Mouse (Mus musculus): ENCODE results near the gene Zfp704.
A peak's percentile ranks its signal among the peaks of the same experiment; 100 is the strongest.

Gene Zfp704

DNA sequence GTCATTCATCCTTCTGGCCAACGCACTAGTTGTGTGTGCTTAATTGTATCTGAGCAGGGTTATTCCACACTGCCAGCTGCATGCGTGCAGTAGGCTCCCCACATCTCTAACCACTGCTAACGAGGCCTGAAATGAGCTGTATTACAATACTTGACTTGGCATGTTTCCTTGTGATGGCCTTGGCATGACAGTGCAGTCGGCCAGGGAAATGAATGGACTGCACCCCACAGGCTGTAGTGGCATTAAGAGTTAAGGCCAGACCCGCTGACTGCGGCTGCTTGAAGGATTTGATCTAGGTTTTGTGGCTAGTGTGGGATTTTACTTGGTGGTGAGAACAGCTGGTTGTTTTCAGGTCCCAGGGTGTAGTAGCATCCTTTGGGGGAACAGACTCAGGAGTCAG lies 185.2 kb downstream of the Zfp704 start:
- H3K4me1 ChIP-seq (replicated peaks; ENCODE audit: low read depth, low read length), result no peaks in the 10 kb centered on the region
- no peak overlapping the region for H3K4me3 ChIP-seq (replicated peaks; ENCODE audit: low read length)
- 0 out of 2 replicates have a peak, but pooled peaks cover 3% of the 10 kb centered on the region for H3K36me3 ChIP-seq (ENCODE audit: insufficient read depth, low read length)
- H3K27me3 ChIP-seq (ENCODE audit: insufficient read depth, low read length), result no peaks in the 10 kb centered on the region
- H3K9me3 ChIP-seq (ENCODE audit: low read length), result peaks cover 3% of the 10 kb centered on the region; the same call in 1 of the 2 replicates
- no peak for TF ChIP-seq POU5F1 (IDR thresholded peaks at IDR 0.05; ENCODE audit: borderline replicate concordance, low read length)
- no peak for TF ChIP-seq NANOG (IDR thresholded peaks at IDR 0.05; ENCODE audit: borderline replicate concordance, low read length)
- TF ChIP-seq CTCF (conservative IDR thresholded peaks at IDR 0.05; ENCODE audit: low read length), result no peak

DNA sequence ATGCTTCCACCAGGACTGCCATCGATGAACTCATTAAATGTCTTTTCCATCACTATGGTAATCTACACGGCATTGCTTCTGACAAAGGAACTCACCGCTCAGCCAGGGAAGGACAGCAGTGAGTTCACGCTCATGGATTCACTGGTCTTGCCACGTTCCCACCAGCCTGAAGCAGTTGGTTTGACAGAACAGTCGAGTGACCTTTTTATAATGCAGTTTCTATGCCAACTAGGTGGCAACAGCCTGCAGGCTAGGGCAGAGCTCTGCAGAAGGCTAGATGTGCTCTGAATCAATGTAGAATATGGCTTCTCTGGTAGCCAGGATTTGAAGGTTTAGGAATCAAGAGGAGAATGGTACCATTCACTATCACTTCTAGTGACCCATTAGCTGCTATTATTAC lies 186.2 kb downstream of the Zfp704 start:
- H3K4me1 ChIP-seq (replicated peaks; ENCODE audit: low read depth, low read length), result no peaks in the 10 kb centered on the region
- peaks cover 3% of the 10 kb centered on the region; the same call in 1 of the 2 replicates for H3K9me3 ChIP-seq (ENCODE audit: low read length)
- H3K27me3 ChIP-seq (ENCODE audit: insufficient read depth, low read length), result no peaks in the 10 kb centered on the region
- TF ChIP-seq CTCF (conservative IDR thresholded peaks at IDR 0.05; ENCODE audit: low read length), result no peak
- no peak for TF ChIP-seq NANOG (IDR thresholded peaks at IDR 0.05; ENCODE audit: borderline replicate concordance, low read length)
- no peak for TF ChIP-seq POU5F1 (IDR thresholded peaks at IDR 0.05; ENCODE audit: borderline replicate concordance, low read length)
- H3K4me3 ChIP-seq (replicated peaks; ENCODE audit: low read length), result no peak overlapping the region
- no peaks in the 10 kb centered on the region for H3K36me3 ChIP-seq (ENCODE audit: insufficient read depth, low read length)

DNA sequence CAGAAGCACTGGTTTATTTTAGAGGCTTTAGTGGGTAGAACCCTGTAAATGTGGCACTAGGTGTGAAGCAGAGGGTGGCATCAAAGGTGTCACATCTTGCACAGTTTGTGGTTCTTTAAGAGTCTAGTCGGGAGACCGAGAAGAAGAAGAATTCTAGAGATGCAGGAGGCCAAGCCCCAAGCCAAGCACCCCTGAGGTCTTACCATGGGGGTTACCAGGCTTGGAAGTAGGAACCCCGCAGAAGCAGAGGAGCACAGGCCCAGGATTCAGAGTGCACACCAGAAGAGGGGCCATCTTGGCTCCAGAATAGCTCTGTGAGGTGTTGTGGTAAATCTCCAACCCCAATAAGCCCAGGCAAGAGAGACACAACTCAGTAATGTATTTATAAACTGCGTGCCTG lies 201.0 kb downstream of the Zfp704 start:
- no peak overlapping the region for H3K4me3 ChIP-seq (replicated peaks; ENCODE audit: low read length)
- no peak for TF ChIP-seq CTCF (conservative IDR thresholded peaks at IDR 0.05; ENCODE audit: low read length)
- H3K9me3 ChIP-seq (ENCODE audit: low read length), result no peaks in the 10 kb centered on the region
- H3K27me3 ChIP-seq (ENCODE audit: insufficient read depth, low read length), result 0 out of 2 replicates have a peak, but pooled peaks cover 2% of the 10 kb centered on the region
- H3K4me1 ChIP-seq (replicated peaks; ENCODE audit: low read depth, low read length), result peaks cover 5% of the 10 kb centered on the region; the same call in 1 of the 2 replicates
- no peaks in the 10 kb centered on the region for H3K36me3 ChIP-seq (ENCODE audit: insufficient read depth, low read length)

DNA sequence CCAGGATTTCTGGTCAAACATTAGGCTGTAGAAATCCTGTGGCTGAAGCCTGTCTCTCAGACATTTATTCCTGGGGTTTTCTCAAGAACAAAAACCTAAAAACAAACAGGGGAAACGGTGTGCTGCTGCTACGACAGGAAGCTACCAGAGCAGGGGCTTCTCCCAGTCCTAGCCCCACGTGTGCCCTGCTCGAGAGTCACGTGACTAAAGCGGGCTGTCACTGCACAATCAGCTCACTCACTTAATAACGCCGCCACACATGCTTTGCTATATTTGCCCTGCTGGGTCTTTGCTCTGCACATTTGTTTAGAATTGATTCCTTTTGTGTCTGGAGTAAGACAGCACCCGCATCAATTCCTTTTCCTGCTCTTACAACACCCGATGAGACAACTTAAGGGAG lies 202.1 kb downstream of the Zfp704 start:
- TF ChIP-seq POU5F1 (IDR thresholded peaks at IDR 0.05; ENCODE audit: borderline replicate concordance, low read length) (no peak), CTCF (conservative IDR thresholded peaks at IDR 0.05; ENCODE audit: low read length) (no peak)
- H3K36me3 ChIP-seq (ENCODE audit: insufficient read depth, low read length), result no peaks in the 10 kb centered on the region
- 0 out of 2 replicates have a peak, but pooled peaks cover 2% of the 10 kb centered on the region for H3K27me3 ChIP-seq (ENCODE audit: insufficient read depth, low read length)
- no peaks in the 10 kb centered on the region for H3K9me3 ChIP-seq (ENCODE audit: low read length)
- no peak overlapping the region for H3K4me3 ChIP-seq (replicated peaks; ENCODE audit: low read length)
- H3K4me1 ChIP-seq (replicated peaks; ENCODE audit: low read depth, low read length), result peaks cover 5% of the 10 kb centered on the region; the same call in 1 of the 2 replicates

DNA sequence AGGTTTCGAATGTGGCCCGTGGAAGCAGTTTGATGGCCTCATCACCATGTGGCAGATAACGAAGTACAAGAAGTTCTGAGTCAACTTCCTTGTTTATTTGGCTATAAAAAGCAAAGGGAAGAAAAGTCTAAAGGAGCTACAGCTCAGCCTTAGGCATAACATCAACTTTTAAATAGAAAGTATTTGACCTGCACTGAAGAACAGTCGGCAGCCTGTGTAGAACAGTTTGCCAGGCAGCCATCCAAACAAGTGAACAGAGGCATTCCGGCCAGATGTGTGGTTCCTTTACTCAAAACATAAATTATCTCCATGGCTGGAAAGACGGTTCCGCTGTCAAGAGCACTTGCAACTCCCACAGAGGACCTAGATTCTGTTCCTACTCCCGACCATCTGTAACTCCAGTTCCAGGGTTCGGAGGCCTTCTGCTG lies 202.8 kb downstream of the Zfp704 start:
- H3K27me3 ChIP-seq (ENCODE audit: insufficient read depth, low read length), result 0 out of 2 replicates have a peak, but pooled peaks cover 2% of the 10 kb centered on the region
- no peaks in the 10 kb centered on the region for H3K36me3 ChIP-seq (ENCODE audit: insufficient read depth, low read length)
- no peak overlapping the region for H3K4me3 ChIP-seq (replicated peaks; ENCODE audit: low read length)
- TF ChIP-seq POU5F1 (IDR thresholded peaks at IDR 0.05; ENCODE audit: borderline replicate concordance, low read length) (no peak), CTCF (conservative IDR thresholded peaks at IDR 0.05; ENCODE audit: low read length) (no peak), NANOG (IDR thresholded peaks at IDR 0.05; ENCODE audit: borderline replicate concordance, low read length) (no peak)
- H3K9me3 ChIP-seq (ENCODE audit: low read length), result no peaks in the 10 kb centered on the region
- H3K4me1 ChIP-seq (replicated peaks; ENCODE audit: low read depth, low read length), result peaks cover 5% of the 10 kb centered on the region; the same call in 1 of the 2 replicates

DNA sequence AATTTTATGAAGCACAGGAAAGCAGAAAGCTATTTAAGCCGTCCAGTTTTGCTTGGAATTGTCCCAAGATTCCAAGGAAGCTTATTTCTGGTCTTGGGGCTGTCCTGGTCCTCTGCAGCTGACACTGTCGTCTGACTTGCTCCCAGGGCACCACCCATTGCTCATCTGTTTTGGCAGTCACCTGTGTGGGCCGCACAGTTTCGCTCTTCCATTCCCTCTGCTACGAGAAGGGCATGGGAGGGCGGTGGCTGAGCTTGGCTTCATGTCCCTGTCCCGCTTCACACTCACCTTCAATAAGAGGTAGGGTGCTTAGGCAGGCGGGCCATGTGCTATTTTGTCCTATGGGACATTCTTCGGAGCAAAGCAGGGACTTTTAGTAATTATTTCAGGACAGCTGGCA lies 204.5 kb downstream of the Zfp704 start:
- H3K9me3 ChIP-seq (ENCODE audit: low read length), result no peaks in the 10 kb centered on the region
- TF ChIP-seq CTCF (conservative IDR thresholded peaks at IDR 0.05; ENCODE audit: low read length) (no peak), NANOG (IDR thresholded peaks at IDR 0.05; ENCODE audit: borderline replicate concordance, low read length) (no peak), POU5F1 (IDR thresholded peaks at IDR 0.05; ENCODE audit: borderline replicate concordance, low read length) (no peak)
- H3K4me1 ChIP-seq (replicated peaks; ENCODE audit: low read depth, low read length), result peaks cover 5% of the 10 kb centered on the region; the same call in 1 of the 2 replicates
- 0 out of 2 replicates have a peak overlapping the region, but pooled peaks have one; percentile 11 for H3K4me3 ChIP-seq (replicated peaks; ENCODE audit: low read length)
- H3K27me3 ChIP-seq (ENCODE audit: insufficient read depth, low read length), result 0 out of 2 replicates have a peak, but pooled peaks cover 2% of the 10 kb centered on the region
- H3K36me3 ChIP-seq (ENCODE audit: insufficient read depth, low read length), result no peaks in the 10 kb centered on the region

DNA sequence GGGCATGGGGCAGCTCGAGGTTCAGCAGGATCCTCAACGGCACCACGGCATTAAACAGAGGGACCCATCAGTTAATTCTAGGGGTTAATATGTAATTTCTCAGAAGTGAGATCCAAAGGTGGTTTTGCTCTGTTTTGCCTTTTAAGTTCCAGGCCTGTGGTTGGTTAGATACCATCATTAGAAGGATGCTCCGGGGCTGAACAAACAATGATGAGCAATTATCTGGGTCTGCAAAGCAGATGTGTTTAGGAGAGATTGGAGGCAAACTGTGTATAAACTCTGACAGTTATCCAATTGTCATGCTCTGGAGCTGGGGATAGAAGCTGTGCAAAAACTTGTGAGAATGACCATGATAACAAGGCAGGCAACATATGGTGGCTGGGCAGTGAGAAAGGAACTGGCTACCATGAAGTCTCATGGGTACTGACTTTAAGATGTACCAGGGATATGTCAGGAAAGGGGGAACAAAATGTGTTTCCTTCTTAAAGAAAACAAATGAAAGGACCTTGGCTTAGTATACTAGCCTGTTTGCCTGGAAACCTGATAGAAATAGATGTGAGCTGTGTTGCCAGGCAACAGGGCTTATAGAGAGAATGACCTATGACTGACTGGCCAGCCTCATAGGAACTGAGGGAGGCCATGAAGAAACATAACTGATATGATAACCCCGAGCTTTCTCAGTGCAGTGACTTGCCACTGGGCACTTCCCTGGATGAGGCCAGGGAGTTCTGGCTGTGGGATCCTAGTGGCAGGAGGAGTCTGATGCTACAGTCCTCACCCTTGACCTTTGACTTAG lies 206.4 kb downstream of the Zfp704 start:
- TF ChIP-seq NANOG (IDR thresholded peaks at IDR 0.05; ENCODE audit: borderline replicate concordance, low read length) (no peak), CTCF (conservative IDR thresholded peaks at IDR 0.05; ENCODE audit: low read length) (no peak), POU5F1 (IDR thresholded peaks at IDR 0.05; ENCODE audit: borderline replicate concordance, low read length) (no peak)
- H3K9me3 ChIP-seq (ENCODE audit: low read length), result no peaks in the 10 kb centered on the region
- H3K4me1 ChIP-seq (replicated peaks; ENCODE audit: low read depth, low read length), result peaks cover 16% of the 10 kb centered on the region
- H3K27me3 ChIP-seq (ENCODE audit: insufficient read depth, low read length), result 0 out of 2 replicates have a peak, but pooled peaks cover under 1% of the 10 kb centered on the region
- no peak overlapping the region for H3K4me3 ChIP-seq (replicated peaks; ENCODE audit: low read length)
- H3K36me3 ChIP-seq (ENCODE audit: insufficient read depth, low read length), result no peaks in the 10 kb centered on the region

DNA sequence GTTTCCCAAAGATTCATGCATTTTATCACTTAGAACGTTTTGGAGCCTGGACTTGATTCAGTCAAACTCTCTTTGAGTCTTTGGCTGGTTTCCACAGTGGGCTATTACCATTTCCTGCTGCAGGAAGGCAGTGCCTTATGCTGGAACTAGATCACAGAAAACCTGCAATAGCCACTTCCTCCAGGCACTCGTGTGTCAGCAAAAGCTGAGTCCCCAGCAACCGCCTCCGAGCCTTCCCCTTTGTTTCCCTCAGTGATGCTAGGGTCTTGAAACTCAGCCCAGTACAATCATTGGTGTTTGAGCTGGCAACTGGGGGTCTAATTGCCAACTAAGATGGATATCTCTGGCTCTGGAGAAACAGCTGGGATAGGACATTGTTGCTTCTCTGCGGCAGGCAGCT lies 207.0 kb downstream of the Zfp704 start:
- no peaks in the 10 kb centered on the region for H3K36me3 ChIP-seq (ENCODE audit: insufficient read depth, low read length)
- no peaks in the 10 kb centered on the region for H3K27me3 ChIP-seq (ENCODE audit: insufficient read depth, low read length)
- TF ChIP-seq POU5F1 (IDR thresholded peaks at IDR 0.05; ENCODE audit: borderline replicate concordance, low read length) (no peak), NANOG (IDR thresholded peaks at IDR 0.05; ENCODE audit: borderline replicate concordance, low read length) (no peak), CTCF (conservative IDR thresholded peaks at IDR 0.05; ENCODE audit: low read length) (no peak)
- no peaks in the 10 kb centered on the region for H3K9me3 ChIP-seq (ENCODE audit: low read length)
- H3K4me3 ChIP-seq (replicated peaks; ENCODE audit: low read length), result no peak overlapping the region
- H3K4me1 ChIP-seq (replicated peaks; ENCODE audit: low read depth, low read length), result peaks cover 22% of the 10 kb centered on the region
